Mouse (Mus musculus): ENCODE measurements around the gene Asic3.

GRCm38 (mm10) chr5:24428596-24428995 lies 15.4 kb downstream of the Asic3 start:
- no peak for TF ChIP-seq EP300 (IDR thresholded peaks at IDR 0.05; ENCODE audit: low read depth)
- TF ChIP-seq CTCF (IDR thresholded peaks at IDR 0.05; ENCODE audit: low read depth) = no peak
